Mouse (Mus musculus) kidney, postnatal 0 days (tissue): ENCODE data around the gene Plch2. TPM values are rescaled to one million over a fixed set of nuclear protein-coding genes. Genes with fewer than 3 reads are reported as not detected.
A peak's percentile ranks its signal among the peaks of the same experiment; 100 is the strongest.

Source experiments
- ATAC-seq: fragments of 200-750 bp; cut with Nextera tagmentation; replicated peaks from 2 replicates; pipeline ENCODE4 v1.8.0; 2017; ENCODE audit warnings: low read depth, moderate number of reproducible peaks, moderate TSS enrichment, moderate library complexity; ENCODE audit not compliant: low FRiP score
- DNase-seq: peaks from one replicate; pipeline ENCODE4 v3.0.0-alpha.2; 2016; ENCODE audit warnings: low spot score
- H3K27ac ChIP-seq: fragments of 300-500 bp; sonication (generic); 2 replicates; pipeline ENCODE4 v1.5.1; 2014; ENCODE audit warnings: mild to moderate bottlenecking
- H3K27me3 ChIP-seq: fragments of 300-500 bp; sonication (generic); 2 replicates; pipeline ENCODE4 v1.6.1; 2014; ENCODE audit warnings: low read length, mixed read lengths; ENCODE audit not compliant: insufficient read depth
- H3K36me3 ChIP-seq: fragments of 300-500 bp; sonication (generic); 2 replicates; pipeline ENCODE4 v1.6.1; 2014; ENCODE audit warnings: low read length, mixed read lengths; ENCODE audit not compliant: insufficient read depth
- H3K4me1 ChIP-seq: fragments of 300-500 bp; sonication (generic); replicated peaks from 2 replicates; pipeline ENCODE4 v1.6.1; 2014; ENCODE audit warnings: antibody characterized with exemption, low read length, mixed read lengths; ENCODE audit not compliant: insufficient read depth
- H3K4me2 ChIP-seq: fragments of 300-500 bp; sonication (generic); 2 replicates; pipeline ENCODE4 v1.6.1; 2014; ENCODE audit warnings: mild to moderate bottlenecking, low read length, moderate library complexity, mixed read lengths
- H3K4me3 ChIP-seq: fragments of 300-500 bp; sonication (generic); replicated peaks from 2 replicates; pipeline ENCODE4 v1.5.1; 2014; ENCODE audit warnings: low read depth, low read length
- H3K9ac ChIP-seq: fragments of 300-500 bp; sonication (generic); 2 replicates; pipeline ENCODE4 v1.6.1; 2014; ENCODE audit warnings: low read depth, low read length
- H3K9me3 ChIP-seq: fragments of 300-500 bp; sonication (generic); replicated peaks from 2 replicates; pipeline ENCODE4 v1.6.1; 2016; ENCODE audit warnings: low read length, inconsistent platforms, mixed read lengths
- CTCF ChIP-seq: IDR thresholded peaks from 2 replicates; pipeline ENCODE4 v1.5.1; 2016; ENCODE audit warnings: antibody characterized with exemption, low read depth, mild to moderate bottlenecking, moderate library complexity
- WGBS: fragments of 180-500 bp; shearing (Covaris S2); extraction: QIAGEN DNeasy Blood & Tissue Kit; methylation state at CpG from one replicate; pipeline ENCODE4 v1.1.7; 2014; 5-methylcytosine and 5-hydroxymethylcytosine counted together
- polyA plus RNA-seq: library from polyadenylated mRNA; unstranded; fragments of >200 nt; fragmentation: Nextera tagmentation; extraction: Ambion mirVana; gene quantifications from 2 replicates; pipeline ENCODE4 v1.2.1, GENCODE M21; 2015

Gene Plch2
- polyA plus RNA-seq, 1 experiment from 2014 or later: 2.3 TPM

DNA sequence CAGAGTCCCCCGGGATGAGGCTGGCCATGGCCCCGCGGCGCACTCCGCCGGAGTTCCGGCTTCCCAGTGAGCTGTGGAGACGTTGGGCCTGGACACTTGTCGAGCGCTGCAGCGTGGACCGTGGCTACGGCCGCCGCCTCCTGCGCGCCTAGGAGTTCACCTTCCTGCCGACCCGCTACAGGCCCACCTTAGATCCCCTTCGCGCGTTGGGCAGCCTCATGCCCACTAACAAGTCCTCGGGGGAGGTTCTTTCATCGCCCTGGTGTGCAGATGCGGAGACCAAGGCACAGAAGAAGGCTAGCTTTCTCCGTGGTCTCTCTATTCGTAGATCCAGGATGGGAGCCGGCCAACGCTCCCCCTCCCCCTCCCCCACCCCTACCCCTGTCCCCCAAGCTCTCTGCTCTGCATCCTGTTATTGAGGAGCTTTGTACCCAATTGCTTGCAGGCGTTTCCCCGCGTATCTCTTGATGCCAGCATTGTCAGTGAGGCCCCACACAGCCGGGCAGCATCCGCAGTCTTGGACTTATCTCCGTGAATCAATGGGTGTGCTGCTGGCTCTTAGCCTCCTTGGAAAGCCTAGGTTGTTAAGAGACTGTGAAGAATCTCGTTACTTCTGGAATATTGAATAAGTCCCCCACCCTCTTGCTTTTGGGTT lies 91.9 kb downstream of the Plch2 start:
- Histone ChIP-seq H3K9me3 (no peaks in the 10 kb centered on the region), H3K4me2 (peak overlapping the region; percentile 87), H3K4me1 (peaks cover 29% of the 10 kb centered on the region), H3K9ac (peak overlapping the region; percentile 79), H3K36me3 (peaks cover 11% of the 10 kb centered on the region), H3K27ac (peak overlapping the region; percentile 89; the same call in 1 of the 2 replicates), H3K27me3 (peaks cover 27% of the 10 kb centered on the region), H3K4me3 (peak overlapping the region; percentile 68)
- DNase-seq (no peak), ATAC-seq (no peak)
- 1% methylated on average over 35 of the region's 36 CpGs for WGBS
- no peak for TF ChIP-seq CTCF

GRCm38 (mm10) chr4:154963901-154964580 lies 92.5 kb downstream of the Plch2 start, which contains the start of gene Pank4:
TSS of gene Pank4 (plus strand) at chr4:154964123.
- peak within 1 kb of the TSS; percentile 89 for H3K27ac ChIP-seq
- H3K4me2 ChIP-seq: peak within 1 kb of the TSS; percentile 87
- ATAC-seq (peak; percentile 91), DNase-seq (peak; percentile 97)
- peak within 1 kb of the TSS; percentile 68 for H3K4me3 ChIP-seq
- 0 out of 2 replicates have a peak, but pooled peaks cover 5% of the 10 kb centered on the region for H3K36me3 ChIP-seq
- peaks cover 32% of the 10 kb centered on the region for H3K27me3 ChIP-seq
- peak within 1 kb of the TSS; percentile 79 for H3K9ac ChIP-seq
- under 1% methylated on average over 64 of the region's 66 CpGs for whole genome bisulfite sequencing
- TF ChIP-seq CTCF: no peak
- peaks cover 29% of the 10 kb centered on the region for H3K4me1 ChIP-seq
- no peaks in the 10 kb centered on the region for H3K9me3 ChIP-seq

- WGBS: 19% methylated on average over 11 of the region's 11 CpGs
- H3K27me3 ChIP-seq: peaks cover 39% of the 10 kb centered on the region
Observed at GRCm38 (mm10) chr4:154963190-154963836, 93.3 kb downstream of the Plch2 start.

DNA sequence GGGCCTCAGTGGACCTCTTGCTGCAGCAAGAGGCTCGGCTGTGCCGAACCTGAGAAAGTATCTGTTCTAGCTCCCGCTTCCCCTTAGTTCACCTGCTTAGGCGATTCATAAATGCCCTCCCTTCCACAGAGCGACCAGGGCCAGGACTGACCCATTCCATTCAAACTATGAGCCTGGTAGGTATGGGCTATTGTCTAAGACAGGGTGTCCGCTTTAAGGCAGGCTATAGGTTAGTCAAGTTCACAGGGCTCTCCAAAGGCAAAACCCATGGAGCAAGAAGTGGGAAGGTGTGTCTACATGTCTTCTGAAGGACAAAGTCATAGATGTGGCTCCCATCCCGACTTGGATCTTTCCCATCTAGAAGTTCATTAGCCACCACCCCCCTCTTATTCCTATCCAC lies 93.9 kb downstream of the Plch2 start:
- H3K4me2 ChIP-seq: no peak overlapping the region
- WGBS: 80% methylated on average over 7 of the region's 7 CpGs

More at GRCm38 (mm10) chr4:154963190-154963836, 93.3 kb downstream of the Plch2 start:
- Histone ChIP-seq H3K36me3 (0 out of 2 replicates have a peak, but pooled peaks cover 4% of the 10 kb centered on the region), H3K27ac (no peak overlapping the region), H3K4me2 (peak overlapping the region; percentile 87), H3K9ac (no peak overlapping the region), H3K9me3 (no peaks in the 10 kb centered on the region), H3K4me1 (peaks cover 29% of the 10 kb centered on the region), H3K4me3 (peak overlapping the region; percentile 68)
- no peak for TF ChIP-seq CTCF
- ATAC-seq: no peak
- peak; percentile 19 for DNase-seq

GRCm38 (mm10) chr4:154961911-154962310 lies 94.7 kb downstream of the Plch2 start:
- WGBS: 27% methylated on average over 13 of the region's 13 CpGs
- Histone ChIP-seq H3K9ac (0 out of 2 replicates have a peak overlapping the region, but pooled peaks have one; percentile 46), H3K27me3 (peaks cover 41% of the 10 kb centered on the region), H3K4me2 (peak overlapping the region; percentile 82), H3K9me3 (no peaks in the 10 kb centered on the region), H3K4me1 (peaks cover 32% of the 10 kb centered on the region), H3K4me3 (peak overlapping the region; percentile 42), H3K36me3 (0 out of 2 replicates have a peak, but pooled peaks cover 4% of the 10 kb centered on the region), H3K27ac (no peak overlapping the region)
- ATAC-seq (no peak), DNase-seq (no peak)
- no peak for TF ChIP-seq CTCF

More for the DNA sequence above, 93.9 kb downstream of the Plch2 start:
- H3K9me3 ChIP-seq: no peaks in the 10 kb centered on the region
- H3K9ac ChIP-seq: no peak overlapping the region
- H3K27ac ChIP-seq: no peak overlapping the region
- peaks cover 41% of the 10 kb centered on the region for H3K27me3 ChIP-seq
- H3K36me3 ChIP-seq: 0 out of 2 replicates have a peak, but pooled peaks cover 4% of the 10 kb centered on the region
- H3K4me1 ChIP-seq: peaks cover 32% of the 10 kb centered on the region
- TF ChIP-seq CTCF: no peak
- H3K4me3 ChIP-seq: no peak overlapping the region
- ATAC-seq: no peak
- no peak for DNase-seq

DNA sequence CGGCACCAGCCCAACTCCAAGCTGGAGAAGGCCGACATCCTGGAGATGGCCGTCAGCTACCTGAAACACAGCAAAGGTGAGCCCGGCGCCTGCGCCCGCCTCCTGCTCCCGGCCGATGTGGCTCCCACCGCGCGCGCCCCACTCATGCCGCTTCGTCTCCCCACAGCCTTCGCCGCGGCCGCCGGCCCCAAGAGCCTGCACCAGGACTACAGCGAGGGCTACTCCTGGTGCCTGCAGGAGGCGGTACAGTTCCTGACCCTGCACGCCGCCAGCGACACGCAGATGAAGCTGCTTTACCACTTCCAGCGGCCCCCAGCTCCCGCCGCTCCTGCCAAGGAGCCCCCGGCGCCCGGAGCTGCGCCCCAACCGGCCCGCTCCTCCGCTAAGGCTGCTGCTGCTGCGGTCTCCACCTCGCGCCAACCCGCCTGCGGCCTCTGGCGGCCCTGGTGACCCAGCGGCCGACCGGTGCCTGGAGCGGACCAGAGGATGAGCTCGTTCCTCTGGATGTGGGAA lies 95.3 kb downstream of the Plch2 start:
- peak; percentile 25 for DNase-seq
- WGBS: 1% methylated on average over 45 of the region's 47 CpGs
- H3K27me3 ChIP-seq: peaks cover 41% of the 10 kb centered on the region

More for the DNA sequence above, 95.3 kb downstream of the Plch2 start:
- Histone ChIP-seq H3K36me3 (no peaks in the 10 kb centered on the region), H3K4me3 (peak overlapping the region; percentile 42), H3K27ac (no peak overlapping the region; the same call in 1 of the 2 replicates), H3K4me1 (peaks cover 32% of the 10 kb centered on the region), H3K9me3 (no peaks in the 10 kb centered on the region), H3K4me2 (peak overlapping the region; percentile 82), H3K9ac (peak overlapping the region; percentile 46)
- peak; percentile 1; the same call in 1 of the 2 replicates for TF ChIP-seq CTCF
- ATAC-seq: no peak
